Mouse (Mus musculus) left cerebral cortex, postnatal 10 days (tissue): ENCODE measurements at regions not wholly inside any gene's neighbourhood (a gene's known extent, or its start where the extent isn't known, plus 50 kb on each side); places are given as distances from the start of the nearest gene placed in this dataset.

Source experiments
- DNase-seq, 2 experiments: peaks; one replicate each; pipeline ENCODE4 v3.0.0; 2021 to 2022; ENCODE audit warnings: low spot score in 2 of 2, mixed read lengths in 1 of 2; ENCODE audit errors: extremely low spot score in 1 of 2
- intact Hi-C: fragments of 180-260 bp; cut with DNase I; formaldehyde crosslinking; loops from one replicate; pipeline ENCODE4 v1.15.1; 2025

GRCm38 (mm10) chr10:101269371-101269770, 411.9 kb upstream of the Mgat4c start:
- no peak for DNase-seq
- intact Hi-C loops = no loop called here

- intact Hi-C loops = no loop called here
- DNase-seq = no peak
Measured at GRCm38 (mm10) chr10:101271459-101272299, 409.6 kb upstream of the Mgat4c start.

GRCm38 (mm10) chr10:101288082-101288481, 393.2 kb upstream of the Mgat4c start:
- no peak for DNase-seq
- intact Hi-C loops = no loop called here

GRCm38 (mm10) chr10:101302138-101302780, 379.0 kb upstream of the Mgat4c start:
- intact Hi-C loops = no loop called here
- no peak for DNase-seq

DNA sequence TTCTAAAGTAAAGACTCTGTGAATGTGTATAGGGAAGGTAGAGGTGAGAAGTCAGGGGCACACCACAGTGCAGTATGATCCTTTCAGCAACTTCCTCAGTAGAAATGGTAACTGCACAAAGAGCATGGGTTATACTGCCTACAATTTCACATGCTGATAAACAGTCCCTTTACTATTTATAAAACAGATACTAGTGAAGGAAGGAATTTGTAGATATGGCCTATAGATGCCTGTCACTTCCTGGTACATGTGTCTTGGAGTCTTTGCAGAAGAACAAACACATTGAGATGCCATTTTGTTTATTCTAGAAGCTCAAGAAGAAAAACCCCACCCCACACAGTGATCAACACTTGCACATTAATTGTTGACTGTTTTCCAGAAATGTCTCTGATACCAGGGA, 377.2 kb upstream of the Mgat4c start:
- no peak for DNase-seq
- intact Hi-C loops = no loop called here

DNA sequence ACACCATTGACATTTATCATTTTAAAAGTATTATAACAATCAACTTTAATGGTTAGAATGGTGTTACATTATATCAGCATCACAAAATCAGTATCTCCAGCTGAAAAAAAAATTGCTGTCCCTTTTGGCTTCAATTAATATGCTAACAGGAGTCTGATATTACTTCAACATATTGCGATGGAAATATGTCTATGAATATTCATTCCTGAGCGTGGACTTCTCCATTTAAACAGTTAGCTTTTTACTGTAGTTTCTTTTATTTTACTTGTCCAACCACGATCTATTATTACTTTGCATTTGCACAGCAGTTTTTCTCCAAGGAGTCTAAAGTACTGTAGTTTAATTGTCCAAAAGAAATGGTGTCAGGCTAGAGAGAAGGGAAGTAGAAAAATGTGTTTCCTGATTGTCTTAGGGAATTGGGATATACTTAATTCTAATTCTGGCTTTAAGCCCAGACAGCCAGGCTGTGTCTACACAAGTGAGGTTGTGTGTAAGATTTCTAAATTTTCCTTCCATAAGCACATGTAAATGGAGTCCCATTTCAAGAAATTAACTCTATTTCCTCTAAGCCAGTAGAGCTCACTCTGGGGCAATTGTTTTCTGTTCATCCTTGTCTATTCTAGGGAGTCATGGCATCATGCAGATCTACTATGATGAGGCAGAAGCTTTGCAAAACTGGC, 364.5 kb upstream of the Mgat4c start:
- intact Hi-C loops = no loop called here
- DNase-seq = peak in 1 of 2 experiments; percentile 3

GRCm38 (mm10) chr10:101321080-101321717, 360.1 kb upstream of the Mgat4c start:
- intact Hi-C loops = no loop called here
- DNase-seq = no peak

DNA sequence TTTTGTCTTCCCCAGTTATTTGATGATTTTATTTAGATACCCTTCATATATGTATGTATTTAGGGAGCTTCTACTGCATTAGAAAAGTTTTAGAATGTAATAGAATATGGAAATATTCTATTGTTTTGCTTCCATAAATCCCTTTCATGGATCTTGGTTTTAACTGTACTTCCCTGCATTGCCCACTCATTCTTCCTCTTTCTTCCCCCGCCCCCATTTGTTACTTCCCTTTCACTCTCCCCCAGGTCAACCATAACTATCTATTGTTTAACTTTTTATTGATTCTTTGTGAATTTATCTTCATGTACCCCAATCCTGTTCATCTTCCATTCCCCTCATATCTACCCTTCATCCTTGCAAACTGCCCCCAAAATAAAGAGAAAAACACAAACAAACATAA, 356.8 kb upstream of the Mgat4c start:
- intact Hi-C loops = no loop called here
- DNase-seq = no peak

- intact Hi-C loops = no loop called here
- DNase-seq = no peak
Measured at GRCm38 (mm10) chr10:101328545-101328944, 352.7 kb upstream of the Mgat4c start.

GRCm38 (mm10) chr10:101330109-101330508, 351.2 kb upstream of the Mgat4c start:
- DNase-seq = no peak
- intact Hi-C loops = no loop called here

GRCm38 (mm10) chr10:101335136-101335535, 346.2 kb upstream of the Mgat4c start:
- intact Hi-C loops = no loop called here
- no peak for DNase-seq

DNA sequence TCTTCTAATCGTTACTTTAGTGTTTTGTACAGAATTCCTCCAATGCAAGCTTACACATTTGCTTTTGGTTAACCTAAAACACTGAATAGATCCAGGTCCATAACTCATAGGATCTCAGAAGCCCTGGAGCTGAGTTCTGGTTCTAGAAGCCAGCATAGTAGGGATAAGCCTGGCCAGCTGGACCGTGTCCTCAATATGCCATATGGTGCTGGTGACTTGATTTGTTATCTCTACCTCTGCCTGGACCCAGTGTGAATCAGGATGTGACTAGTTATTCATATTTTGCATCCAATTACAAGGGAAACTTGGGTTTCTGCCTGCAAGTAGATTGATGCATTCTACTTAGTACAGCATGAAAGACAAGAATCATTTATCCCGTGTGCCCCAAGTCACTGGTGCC, 341.7 kb upstream of the Mgat4c start:
- no peak for DNase-seq
- intact Hi-C loops = no loop called here

DNA sequence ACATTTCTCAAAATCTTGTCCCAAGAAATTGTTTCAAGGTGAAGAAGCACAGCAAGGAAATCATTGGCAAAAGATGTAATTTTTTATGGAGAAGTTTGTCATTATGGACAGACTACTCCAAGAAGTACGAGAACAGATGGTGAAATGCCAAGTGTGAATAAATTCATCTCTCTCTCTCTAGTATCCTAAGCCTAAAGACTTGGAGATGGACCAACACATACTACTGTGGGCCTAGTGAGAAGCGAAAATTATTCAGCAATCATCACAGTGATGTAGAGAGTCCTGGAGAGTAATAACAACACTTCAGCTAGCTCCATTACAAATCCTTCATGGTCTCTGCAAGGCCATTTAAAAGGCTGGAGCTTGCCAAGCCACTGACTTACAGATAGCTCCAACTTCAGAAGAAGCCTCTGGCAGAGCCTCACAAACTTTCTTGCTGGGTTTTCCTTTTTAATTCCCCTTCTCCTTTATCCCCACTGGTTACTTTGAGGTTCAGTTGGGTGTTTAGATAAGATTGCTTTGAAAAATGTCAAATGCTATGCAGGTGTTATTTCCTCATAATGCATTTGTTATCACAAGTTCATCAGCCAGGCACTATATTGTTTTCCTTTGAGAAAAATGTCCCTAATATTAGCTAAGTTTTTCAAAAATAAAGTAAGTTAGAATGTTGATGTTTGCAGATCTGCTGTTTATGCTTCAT, 330.9 kb upstream of the Mgat4c start:
- DNase-seq = peak in 1 of 2 experiments; percentile 2
- intact Hi-C loops = no loop called here

GRCm38 (mm10) chr10:101373850-101374581, 307.3 kb upstream of the Mgat4c start:
- intact Hi-C loops = no loop called here
- DNase-seq = no peak

DNA sequence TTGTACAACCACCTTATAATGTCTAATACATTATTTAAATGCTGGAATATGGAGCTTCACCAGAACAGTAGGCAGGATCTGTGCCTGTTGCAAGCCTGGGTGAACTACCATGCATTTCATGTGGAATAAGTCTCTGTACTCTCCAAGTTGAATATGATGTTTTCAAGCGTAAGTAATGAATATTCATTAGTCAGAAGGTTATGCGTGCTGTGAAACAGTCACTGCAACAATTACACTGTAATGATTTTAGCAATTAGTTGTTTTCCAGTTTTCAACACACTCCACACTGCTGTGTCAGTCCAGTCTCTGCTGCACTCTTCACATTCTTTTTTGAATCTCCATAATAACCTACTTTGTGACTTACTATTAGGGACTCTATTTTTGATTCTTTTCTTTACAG, 287.9 kb upstream of the Mgat4c start:
- DNase-seq = no peak
- intact Hi-C loops = no loop called here

- intact Hi-C loops = no loop called here
- DNase-seq = no peak
Measured at GRCm38 (mm10) chr10:101399206-101399605, 282.1 kb upstream of the Mgat4c start.

DNA sequence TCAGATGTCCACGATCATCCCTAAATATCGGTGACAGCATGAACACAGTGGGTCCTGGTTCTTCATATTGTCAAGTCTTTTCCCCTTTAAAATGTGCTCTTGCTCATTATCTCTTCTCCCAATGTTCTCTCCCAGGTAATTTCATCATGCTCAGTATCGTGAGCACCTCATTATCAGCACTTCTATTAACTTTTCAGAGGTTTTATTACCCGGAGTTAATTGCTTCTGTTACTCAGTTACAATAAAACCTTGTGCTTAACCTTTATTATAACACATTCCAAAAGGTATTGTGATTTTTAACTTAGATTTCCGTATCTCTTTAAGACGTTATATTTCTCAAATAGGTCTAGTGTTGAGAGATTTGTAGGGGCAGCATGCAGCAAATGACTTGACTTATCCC, 266.0 kb upstream of the Mgat4c start:
- intact Hi-C loops = no loop called here
- no peak for DNase-seq

DNA sequence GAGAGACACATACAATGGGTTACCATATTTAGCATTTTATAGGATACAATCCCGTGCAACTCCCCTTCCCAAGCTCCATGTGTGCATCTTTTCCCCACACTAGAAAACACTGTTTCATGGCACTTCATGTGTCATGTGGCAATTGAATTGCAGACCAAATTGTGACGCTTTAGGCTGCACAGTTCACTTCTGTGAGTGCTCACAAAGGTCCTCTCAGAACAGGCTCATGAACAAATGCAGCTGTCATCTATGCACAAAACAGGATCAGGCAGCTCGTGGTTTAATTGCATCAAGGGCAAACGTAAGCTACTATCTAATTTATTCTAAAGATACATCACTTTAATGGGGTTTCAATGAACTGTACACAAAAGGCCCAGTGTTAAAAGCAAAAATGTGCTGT, 258.7 kb upstream of the Mgat4c start:
- intact Hi-C loops = no loop called here
- DNase-seq = no peak
